Mouse (Mus musculus): Measurements from ENCODE around the gene Mknk2. TPM values are rescaled to one million over a fixed set of nuclear protein-coding genes. Genes with fewer than 3 reads are reported as not detected.

Gene Mknk2
- polyA plus RNA-seq, 1 experiment from 2014 or later, result 119 TPM

Other genes starting within 250 kb of the Mknk2 start
- 89.7 and 96.8 TPM in 2 replicates for gene Tcf3, start 244.5 kb downstream of the Mknk2 start, polyA plus RNA-seq (2015; fragmentation: Nextera tagmentation; extraction: Ambion mirVana)
- not detected in 2 replicates for gene Onecut3, start 183.3 kb downstream of the Mknk2 start, polyA plus RNA-seq (2015; fragmentation: Nextera tagmentation; extraction: Ambion mirVana)
- not detected in 2 replicates for gene Atp8b3, start 139.0 kb downstream of the Mknk2 start, polyA plus RNA-seq (2015; fragmentation: Nextera tagmentation; extraction: Ambion mirVana)
- gene Rexo1, start 116.6 kb downstream of the Mknk2 start, polyA plus RNA-seq (2015; fragmentation: Nextera tagmentation; extraction: Ambion mirVana), result 24.1 and 25.5 TPM in 2 replicates
- 7.7 and 9.5 TPM in 2 replicates for gene Klf16, start 100.8 kb downstream of the Mknk2 start, polyA plus RNA-seq (2015; fragmentation: Nextera tagmentation; extraction: Ambion mirVana)
- 103 and 118 TPM in 2 replicates for gene Abhd17a, start 87.8 kb downstream of the Mknk2 start, polyA plus RNA-seq (2015; fragmentation: Nextera tagmentation; extraction: Ambion mirVana)
- 50.4 and 52.9 TPM in 2 replicates for gene Scamp4, start 75.2 kb downstream of the Mknk2 start, polyA plus RNA-seq (2015; fragmentation: Nextera tagmentation; extraction: Ambion mirVana)
- gene Adat3, start 75.2 kb downstream of the Mknk2 start, polyA plus RNA-seq (2015; fragmentation: Nextera tagmentation; extraction: Ambion mirVana), result 6.9 and 10.2 TPM in 2 replicates
- gene Gm49322, start 72.1 kb downstream of the Mknk2 start, polyA plus RNA-seq (2015; fragmentation: Nextera tagmentation; extraction: Ambion mirVana), result 2.8 and 4.2 TPM in 2 replicates
- gene Csnk1g2, start 55.3 kb downstream of the Mknk2 start, polyA plus RNA-seq (2015; fragmentation: Nextera tagmentation; extraction: Ambion mirVana), result 153 and 160 TPM in 2 replicates
- gene Btbd2, start 21.0 kb downstream of the Mknk2 start, polyA plus RNA-seq (2015; fragmentation: Nextera tagmentation; extraction: Ambion mirVana), result 31.6 and 31.9 TPM in 2 replicates
- 107 and 114 TPM in 2 replicates for gene Mob3a, start 23.9 kb upstream of the Mknk2 start, polyA plus RNA-seq (2015; fragmentation: Nextera tagmentation; extraction: Ambion mirVana)
- 17.8 and 20.1 TPM in 2 replicates for gene Izumo4, start 24.1 kb upstream of the Mknk2 start, polyA plus RNA-seq (2015; fragmentation: Nextera tagmentation; extraction: Ambion mirVana)
- gene Ap3d1, start 64.2 kb upstream of the Mknk2 start, polyA plus RNA-seq (2015; fragmentation: Nextera tagmentation; extraction: Ambion mirVana), result 48.0 and 54.8 TPM in 2 replicates
- 10.5 and 15.0 TPM in 2 replicates for gene Dot1l, start 77.1 kb upstream of the Mknk2 start, polyA plus RNA-seq (2015; fragmentation: Nextera tagmentation; extraction: Ambion mirVana)
- 62.7 and 80.3 TPM in 2 replicates for gene Sf3a2, start 120.1 kb upstream of the Mknk2 start, polyA plus RNA-seq (2015; fragmentation: Nextera tagmentation; extraction: Ambion mirVana)
- 137 and 140 TPM in 2 replicates for gene Plekhj1, start 120.5 kb upstream of the Mknk2 start, polyA plus RNA-seq (2015; fragmentation: Nextera tagmentation; extraction: Ambion mirVana)
- 0.08 TPM in 2 replicates for gene Amh, start 127.1 kb upstream of the Mknk2 start, polyA plus RNA-seq (2015; fragmentation: Nextera tagmentation; extraction: Ambion mirVana)
- gene Jsrp1, start 135.4 kb upstream of the Mknk2 start, polyA plus RNA-seq (2015; fragmentation: Nextera tagmentation; extraction: Ambion mirVana), result 0.15 and 0.29 TPM in 2 replicates
- 2,037 and 2,048 TPM in 2 replicates for gene Oaz1, start 148.5 kb upstream of the Mknk2 start, polyA plus RNA-seq (2015; fragmentation: Nextera tagmentation; extraction: Ambion mirVana)
- gene Lingo3, start 165.9 kb upstream of the Mknk2 start, polyA plus RNA-seq (2015; fragmentation: Nextera tagmentation; extraction: Ambion mirVana), result 0.06 and 0.18 TPM in 2 replicates
- gene Lsm7, start 177.1 kb upstream of the Mknk2 start, polyA plus RNA-seq (2015; fragmentation: Nextera tagmentation; extraction: Ambion mirVana), result 338 and 340 TPM in 2 replicates
- gene Sppl2b, start 177.2 kb upstream of the Mknk2 start, polyA plus RNA-seq (2015; fragmentation: Nextera tagmentation; extraction: Ambion mirVana), result 26.8 and 27.7 TPM in 2 replicates
- gene Tmprss9, start 193.7 kb upstream of the Mknk2 start, polyA plus RNA-seq (2015; fragmentation: Nextera tagmentation; extraction: Ambion mirVana), result 0.08 and 0.09 TPM in 2 replicates
- gene Timm13, start 222.9 kb upstream of the Mknk2 start, polyA plus RNA-seq (2015; fragmentation: Nextera tagmentation; extraction: Ambion mirVana), result 337 and 351 TPM in 2 replicates
- 28.0 and 28.5 TPM in 2 replicates for gene Lmnb2, start 240.1 kb upstream of the Mknk2 start, polyA plus RNA-seq (2015; fragmentation: Nextera tagmentation; extraction: Ambion mirVana)